ENCODE assay signal across 9 mouse cellular contexts in the genomic region with DNA sequence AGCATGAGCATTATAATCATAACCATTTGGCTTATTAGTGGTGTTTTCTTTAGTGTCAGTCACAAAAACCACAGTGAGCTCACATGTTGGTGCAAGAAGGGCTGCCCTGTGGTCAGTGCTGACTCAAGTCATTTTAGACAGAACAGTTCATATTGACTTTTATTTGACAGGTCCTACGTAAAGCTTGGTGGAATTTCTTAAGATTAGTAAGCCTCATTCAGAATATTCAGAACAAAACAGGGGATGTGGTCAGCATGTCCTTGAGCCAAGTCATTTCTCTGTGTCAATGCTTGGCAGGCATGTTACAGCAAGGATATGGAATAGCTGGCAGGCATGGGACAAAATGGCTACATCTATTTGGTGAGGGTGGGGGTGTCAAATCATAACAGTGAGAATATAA.
"Had no signal": no experiment of that assay in that cellular context is flagged by ENCODE, and none has a peak within 500 bp of the region (broad histone marks: within the 10 kb centered on the region; RNA-seq: fewer than 3 reads in every experiment).

No protein-coding gene starts in this region.

- ATAC-seq: liver, embryonic 12.5 days; midbrain, embryonic 16.5 days had no signal

- DNase-seq: kidney, postnatal 25 days; lung, postnatal 14 days; retina, postnatal 1 day; right cerebral cortex, postnatal 4 days; spleen, adult 18-20 months; thymus, adult 2 months; thymus, postnatal 36 days had no signal
